Mouse (Mus musculus) right cerebral cortex, postnatal 10 days (tissue): ENCODE measurements around the gene Chsy1.
"Not testable (repeated sequence)": the region's sequence is repeated elsewhere in the genome, so short reads cannot be mapped to it uniquely, and the experiment has no call there.

Source experiments
- DNase-seq, 2 experiments: peaks; one replicate each; pipeline ENCODE4 v3.0.0; 2021; ENCODE audit warnings: low spot score in 2 of 2

The Chsy1 gene

GRCm38 (mm10) chr7:66176929-66177328 lies 67.6 kb downstream of the Chsy1 start:
- DNase-seq, result no peak

GRCm38 (mm10) chr7:66178101-66178500 lies 68.8 kb downstream of the Chsy1 start:
- no peak for DNase-seq

- DNase-seq, result peak; percentile 70 to 83
Measured at GRCm38 (mm10) chr7:66179120-66179581, 69.8 kb downstream of the Chsy1 start.

GRCm38 (mm10) chr7:66179711-66180110 lies 70.4 kb downstream of the Chsy1 start:
- DNase-seq, result no peak

GRCm38 (mm10) chr7:66180260-66180659 lies 70.9 kb downstream of the Chsy1 start:
- DNase-seq, result no peak

GRCm38 (mm10) chr7:66180711-66181365 lies 71.5 kb downstream of the Chsy1 start:
- DNase-seq, result no peak

GRCm38 (mm10) chr7:66182075-66182715 lies 72.9 kb downstream of the Chsy1 start:
- DNase-seq, result no peak

- no peak for DNase-seq
Measured at GRCm38 (mm10) chr7:66183404-66183803, 74.1 kb downstream of the Chsy1 start.

GRCm38 (mm10) chr7:66184026-66184425 lies 74.7 kb downstream of the Chsy1 start:
- no peak for DNase-seq

- no peak for DNase-seq
Measured at GRCm38 (mm10) chr7:66185370-66185769, 76.1 kb downstream of the Chsy1 start.

GRCm38 (mm10) chr7:66187581-66188231 lies 78.4 kb downstream of the Chsy1 start:
- no peak for DNase-seq

- DNase-seq, result not testable (repeated sequence)
Measured at GRCm38 (mm10) chr7:66190385-66190784, 81.1 kb downstream of the Chsy1 start.

GRCm38 (mm10) chr7:66194511-66194910 lies 85.2 kb downstream of the Chsy1 start:
- DNase-seq, result peak in 1 of 2 experiments; percentile 14

- peak in 1 of 2 experiments; percentile 16 for DNase-seq
Measured at GRCm38 (mm10) chr7:66195881-66196280, 86.6 kb downstream of the Chsy1 start.

- peak; percentile 57 to 62 for DNase-seq
Measured at GRCm38 (mm10) chr7:66196609-66197445, 87.5 kb downstream of the Chsy1 start.

- DNase-seq, result no peak
Measured at GRCm38 (mm10) chr7:66198416-66198815, 89.1 kb downstream of the Chsy1 start.

- DNase-seq, result peak; percentile 67
Measured at GRCm38 (mm10) chr7:66199391-66199831, 90.1 kb downstream of the Chsy1 start.

- DNase-seq, result no peak
Measured at GRCm38 (mm10) chr7:66200383-66200782, 91.1 kb downstream of the Chsy1 start.

- no peak for DNase-seq
Measured at GRCm38 (mm10) chr7:66200791-66201450, 91.6 kb downstream of the Chsy1 start.

- DNase-seq, result no peak
Measured at GRCm38 (mm10) chr7:66201657-66202056, 92.3 kb downstream of the Chsy1 start.

GRCm38 (mm10) chr7:66209920-66210319 lies 100.6 kb downstream of the Chsy1 start:
- no peak for DNase-seq
